Mouse (Mus musculus) cortical plate, adult 2 months (tissue): ENCODE results near the gene Pold2. TPM values are rescaled to one million over a fixed set of nuclear protein-coding genes. Genes with fewer than 3 reads are reported as not detected.

Source experiments
- H3K27ac ChIP-seq: fragments of 200-500 bp; 2 replicates; pipeline ENCODE4 v1.5.1; 2012; ENCODE audit warnings: low read length, control low read depth, inconsistent platforms; ENCODE audit not compliant: insufficient read depth
- H3K4me1 ChIP-seq: fragments of 200-500 bp; 2 replicates; pipeline ENCODE4 v1.6.1; 2011; ENCODE audit warnings: low read length; ENCODE audit not compliant: control insufficient read depth, insufficient read depth
- H3K4me3 ChIP-seq: fragments of 200-500 bp; 2 replicates; pipeline ENCODE4 v1.5.1; 2011; ENCODE audit warnings: mild to moderate bottlenecking, low read length, control low read depth; ENCODE audit not compliant: insufficient read depth
- CTCF ChIP-seq: fragments of 200-500 bp; IDR thresholded peaks from 2 replicates; pipeline ENCODE4 v1.5.1; 2011; ENCODE audit warnings: mild to moderate bottlenecking, control low read depth, low read length; ENCODE audit not compliant: insufficient read depth; ENCODE audit errors: extremely low read depth
- POLR2A ChIP-seq: fragments of 200-500 bp; IDR thresholded peaks from 2 replicates; pipeline ENCODE4 v1.6.1; 2011; ENCODE audit warnings: mild to moderate bottlenecking, low read length, control low read depth; ENCODE audit not compliant: insufficient read depth; ENCODE audit errors: extremely low read depth
- polyA plus RNA-seq: library from polyadenylated mRNA; depleted of rRNA; stranded (reverse); fragments of >200 nt; gene quantifications from 2 replicates; pipeline ENCODE4 v1.2.3, GENCODE M21; 2012; rRNA removed

Pold2 gene
- polyA plus RNA-seq, result 26.2 and 26.3 TPM in 2 replicates

- Histone ChIP-seq H3K4me1 (no peaks in the 10 kb centered on the region; the same call in 1 of the 2 replicates), H3K4me3 (peak within 1 kb of the TSS; percentile 53), H3K27ac (0 out of 2 replicates have a peak within 1 kb of the TSS, but pooled peaks have one; percentile 75)
- TF ChIP-seq CTCF (no peak), POLR2A (peak; percentile 82)
Observed at GRCm38 (mm10) chr11:5877921-5878526, at the start of gene Pold2. TSS of gene Pold2 (minus strand) at chr11:5878292.

GRCm38 (mm10) chr11:5926696-5927220, 48.7 kb upstream of the Pold2 start:
- Histone ChIP-seq H3K27ac (no peak overlapping the region), H3K4me1 (no peaks in the 10 kb centered on the region), H3K4me3 (no peak overlapping the region)
- TF ChIP-seq POLR2A, result no peak
- TF ChIP-seq CTCF, result no peak

- Histone ChIP-seq H3K4me1 (no peaks in the 10 kb centered on the region), H3K4me3 (no peak overlapping the region), H3K27ac (no peak overlapping the region)
- TF ChIP-seq POLR2A (no peak), CTCF (no peak)
Observed at GRCm38 (mm10) chr11:5924699-5925098, 46.6 kb upstream of the Pold2 start.

- no peaks in the 10 kb centered on the region for H3K4me1 ChIP-seq
- TF ChIP-seq POLR2A, result no peak
- no peak for TF ChIP-seq CTCF
- no peak overlapping the region for H3K27ac ChIP-seq
- H3K4me3 ChIP-seq, result no peak overlapping the region
Observed at GRCm38 (mm10) chr11:5920323-5920960, 42.4 kb upstream of the Pold2 start.

- TF ChIP-seq POLR2A (no peak), CTCF (no peak)
- Histone ChIP-seq H3K27ac (no peak overlapping the region), H3K4me3 (no peak overlapping the region), H3K4me1 (no peaks in the 10 kb centered on the region)
Observed at GRCm38 (mm10) chr11:5919606-5920005, 41.5 kb upstream of the Pold2 start.

- Histone ChIP-seq H3K4me1 (no peaks in the 10 kb centered on the region), H3K27ac (no peak overlapping the region), H3K4me3 (no peak overlapping the region)
- TF ChIP-seq CTCF (no peak), POLR2A (no peak)
Observed at GRCm38 (mm10) chr11:5918111-5918510, 40.0 kb upstream of the Pold2 start.

GRCm38 (mm10) chr11:5916178-5916548, 38.1 kb upstream of the Pold2 start:
- no peak overlapping the region for H3K4me3 ChIP-seq
- TF ChIP-seq POLR2A (no peak), CTCF (no peak)
- H3K4me1 ChIP-seq, result no peaks in the 10 kb centered on the region
- H3K27ac ChIP-seq, result no peak overlapping the region

- Histone ChIP-seq H3K4me3 (no peak overlapping the region), H3K4me1 (no peaks in the 10 kb centered on the region), H3K27ac (no peak overlapping the region)
- TF ChIP-seq POLR2A, result no peak
- TF ChIP-seq CTCF, result no peak
Observed at GRCm38 (mm10) chr11:5915429-5916177, 37.5 kb upstream of the Pold2 start.

GRCm38 (mm10) chr11:5914940-5915339, 36.8 kb upstream of the Pold2 start:
- Histone ChIP-seq H3K4me1 (no peaks in the 10 kb centered on the region), H3K27ac (no peak overlapping the region), H3K4me3 (no peak overlapping the region)
- TF ChIP-seq CTCF, result no peak
- no peak for TF ChIP-seq POLR2A

- TF ChIP-seq POLR2A (no peak), CTCF (no peak)
- Histone ChIP-seq H3K4me1 (no peaks in the 10 kb centered on the region), H3K27ac (no peak overlapping the region), H3K4me3 (no peak overlapping the region)
Observed at GRCm38 (mm10) chr11:5913936-5914335, 35.8 kb upstream of the Pold2 start.

- Histone ChIP-seq H3K4me1 (no peaks in the 10 kb centered on the region), H3K4me3 (no peak overlapping the region), H3K27ac (no peak overlapping the region)
- TF ChIP-seq CTCF (no peak), POLR2A (no peak)
Observed at GRCm38 (mm10) chr11:5913256-5913655, 35.2 kb upstream of the Pold2 start.
